Mouse (Mus musculus): ENCODE data around the gene Fam160a2.

- TF ChIP-seq CTCF (IDR thresholded peaks at IDR 0.05; ENCODE audit: low read depth, low read length) (no peak), POLR2A (IDR thresholded peaks at IDR 0.05; ENCODE audit: insufficient read depth, low read length) (no peak), EP300 (IDR thresholded peaks at IDR 0.05; ENCODE audit: insufficient read depth, low read depth, low read length) (no peak)
These were observed 38.1 kb downstream of the Fam160a2 start for GRCm38 (mm10) chr7:105361713-105362112.
